Mouse (Mus musculus) liver, postnatal 0 days (tissue): ENCODE measurements at regions not wholly inside any gene's neighbourhood (a gene's known extent, or its start where the extent isn't known, plus 50 kb on each side); places are given as distances from the start of the nearest gene placed in this dataset.

Experiments
- ATAC-seq: fragments of 200-750 bp; cut with Nextera tagmentation; 2 replicates; pipeline ENCODE4 v1.8.0; 2017; ENCODE audit warnings: mild to moderate bottlenecking, moderate library complexity
- DNase-seq: peaks from one replicate; pipeline ENCODE4 v3.0.0-alpha.2; 2016
- H3K27ac ChIP-seq: fragments of 300-500 bp; sonication (generic); 2 replicates; pipeline ENCODE4 v1.5.1; 2014; ENCODE audit warnings: antibody characterized with exemption, moderate library complexity, mild to moderate bottlenecking, low read depth
- H3K27me3 ChIP-seq: fragments of 300-500 bp; sonication (generic); 2 replicates; pipeline ENCODE4 v1.6.1; 2014; ENCODE audit warnings: low read length, control low read depth, mixed read lengths; ENCODE audit not compliant: insufficient read depth
- H3K36me3 ChIP-seq: fragments of 300-500 bp; sonication (generic); replicated peaks from 2 replicates; pipeline ENCODE4 v1.6.1; 2014; ENCODE audit warnings: mild to moderate bottlenecking, control low read depth, low read length, moderate library complexity, mixed read lengths; ENCODE audit not compliant: insufficient read depth
- H3K4me1 ChIP-seq: fragments of 300-500 bp; sonication (generic); 2 replicates; pipeline ENCODE4 v1.6.1; 2014; ENCODE audit warnings: antibody characterized with exemption, mild to moderate bottlenecking, control low read depth; ENCODE audit not compliant: insufficient read depth
- H3K4me2 ChIP-seq: fragments of 300-500 bp; sonication (generic); 2 replicates; pipeline ENCODE4 v1.6.1; 2014; ENCODE audit warnings: low read depth, mild to moderate bottlenecking, low read length, moderate library complexity, mixed read lengths
- H3K4me3 ChIP-seq: fragments of 300-500 bp; sonication (generic); 2 replicates; pipeline ENCODE4 v1.5.1; 2014; ENCODE audit warnings: low read depth, low read length
- H3K9ac ChIP-seq: fragments of 300-500 bp; sonication (generic); replicated peaks from 2 replicates; pipeline ENCODE4 v1.6.1; 2014; ENCODE audit warnings: mild to moderate bottlenecking, moderate library complexity
- H3K9me3 ChIP-seq: fragments of 300-500 bp; sonication (generic); 2 replicates; pipeline ENCODE4 v1.6.1; 2016; ENCODE audit warnings: mild to moderate bottlenecking, control low read depth, low read length, mixed read lengths
- CTCF ChIP-seq: sonication (generic); IDR thresholded peaks from 2 replicates; pipeline ENCODE4 v1.5.1; 2016; ENCODE audit warnings: antibody characterized with exemption, low read depth
- EP300 ChIP-seq: IDR thresholded peaks from 2 replicates; pipeline ENCODE4 v1.6.1; 2016; ENCODE audit warnings: antibody characterized with exemption, low read depth, mild to moderate bottlenecking
- WGBS: fragments of 180-500 bp; shearing (Covaris S2); extraction: QIAGEN DNeasy Blood & Tissue Kit; methylation state at CpG from one replicate; pipeline ENCODE4 v1.1.7; 2014; ENCODE audit not compliant: insufficient replicate concordance; 5-methylcytosine and 5-hydroxymethylcytosine counted together

DNA sequence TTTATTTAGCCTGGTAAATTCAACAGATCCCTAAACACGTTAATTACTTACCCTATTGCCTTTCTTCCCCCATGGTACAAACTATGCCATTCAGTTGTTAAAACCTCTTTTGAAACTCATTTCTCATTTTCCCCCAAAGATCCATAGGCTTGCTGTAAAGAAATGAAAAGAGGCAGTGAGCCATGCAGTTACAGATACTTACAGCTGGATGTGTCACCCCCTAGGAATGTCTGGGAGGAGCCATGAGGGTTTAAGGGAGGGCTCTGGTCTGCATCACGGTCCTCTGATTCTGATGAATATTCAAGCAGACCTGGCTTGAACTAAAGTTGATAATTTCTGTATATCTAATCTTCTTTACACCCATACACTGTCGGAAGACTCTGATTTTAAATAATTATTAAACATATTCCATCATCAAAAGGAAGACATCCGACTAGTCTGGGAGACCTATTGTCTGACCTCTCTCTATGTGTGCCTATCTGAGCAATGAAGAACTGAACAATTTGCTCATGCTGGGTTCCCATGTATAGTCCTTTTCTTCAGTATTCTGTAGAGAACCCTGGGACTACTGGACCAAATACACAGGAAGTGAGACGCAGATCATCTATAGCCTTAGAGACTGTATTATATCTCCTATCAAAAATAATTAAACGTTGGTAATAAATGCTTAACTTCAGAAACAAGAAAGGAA lies 484.7 kb upstream of the Nectin3 start:
- H3K9me3 ChIP-seq: no peaks in the 10 kb centered on the region
- no peak for ATAC-seq
- H3K4me1 ChIP-seq: no peaks in the 10 kb centered on the region
- WGBS: 61% methylated on average over 6 of the region's 6 CpGs
- no peaks in the 10 kb centered on the region for H3K36me3 ChIP-seq
- H3K9ac ChIP-seq: no peak overlapping the region
- H3K27ac ChIP-seq: no peak overlapping the region
- DNase-seq: no peak
- no peak overlapping the region for H3K4me3 ChIP-seq
- H3K4me2 ChIP-seq: no peak overlapping the region
- no peaks in the 10 kb centered on the region for H3K27me3 ChIP-seq
- no peak for TF ChIP-seq EP300
- TF ChIP-seq CTCF: no peak

DNA sequence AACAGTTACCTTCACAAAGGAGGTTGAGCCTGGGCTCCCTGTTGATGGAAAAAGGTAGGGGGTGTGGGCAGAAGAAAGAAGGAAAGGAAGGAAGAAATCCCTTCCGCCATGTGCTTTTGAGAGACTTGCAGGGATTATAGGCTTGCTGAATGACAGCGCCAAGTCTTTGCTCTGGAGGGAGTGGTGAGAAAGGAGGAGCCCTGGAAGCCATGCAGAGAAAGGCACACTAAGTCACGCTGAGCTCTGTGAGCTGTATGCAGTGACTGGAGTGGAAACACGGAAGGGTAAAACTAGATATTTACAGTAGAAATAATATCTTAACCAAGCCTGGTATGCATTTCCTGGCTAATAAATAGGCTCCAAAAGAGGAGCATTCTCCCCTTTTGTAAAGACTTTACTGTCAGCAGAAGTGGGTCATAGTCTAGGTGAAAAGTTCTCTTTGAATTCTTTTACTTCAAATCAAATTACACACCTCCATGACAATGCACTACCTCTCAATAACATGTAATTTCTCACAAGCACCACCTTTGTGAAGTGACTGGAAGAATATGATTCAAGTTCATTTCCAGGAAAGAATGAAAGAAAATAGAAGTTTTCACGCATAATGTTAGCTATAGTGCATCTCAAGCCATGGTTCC lies 484.1 kb upstream of the Nectin3 start:
- Histone ChIP-seq H3K27me3 (no peaks in the 10 kb centered on the region), H3K4me2 (no peak overlapping the region), H3K27ac (no peak overlapping the region), H3K9ac (no peak overlapping the region), H3K9me3 (no peaks in the 10 kb centered on the region), H3K4me3 (no peak overlapping the region), H3K4me1 (no peaks in the 10 kb centered on the region), H3K36me3 (no peaks in the 10 kb centered on the region)
- DNase-seq: no peak
- WGBS: 66% methylated on average over 5 of the region's 5 CpGs
- ATAC-seq: no peak
- TF ChIP-seq EP300 (no peak), CTCF (no peak)

DNA sequence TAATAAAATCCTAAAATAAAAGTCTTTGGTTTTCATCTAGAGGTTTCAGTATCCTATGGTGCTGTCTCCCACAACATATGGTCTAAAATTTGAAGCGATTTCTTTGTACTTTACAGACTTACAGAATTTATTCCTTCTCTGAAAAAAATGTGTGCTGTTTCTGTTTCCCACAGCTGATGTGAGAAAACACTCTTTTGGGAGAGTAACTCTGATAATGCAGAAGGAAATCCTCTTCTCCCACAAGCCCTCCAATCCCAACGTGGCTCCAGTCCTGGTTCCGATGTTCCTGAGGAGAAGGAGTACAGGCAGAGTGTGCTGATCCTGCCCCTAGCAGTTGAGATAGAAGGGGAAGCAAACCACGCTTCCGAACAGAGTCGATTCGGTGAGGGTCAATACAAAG lies 467.4 kb upstream of the Nectin3 start:
- Histone ChIP-seq H3K27ac (no peak overlapping the region), H3K27me3 (no peaks in the 10 kb centered on the region), H3K36me3 (no peaks in the 10 kb centered on the region), H3K4me2 (no peak overlapping the region), H3K4me1 (no peaks in the 10 kb centered on the region), H3K9me3 (no peaks in the 10 kb centered on the region; the same call in 1 of the 2 replicates), H3K9ac (no peak overlapping the region), H3K4me3 (no peak overlapping the region)
- TF ChIP-seq CTCF: no peak
- no peak for TF ChIP-seq EP300
- no peak for ATAC-seq
- WGBS: 83% methylated on average over 7 of the region's 7 CpGs
- DNase-seq: no peak

DNA sequence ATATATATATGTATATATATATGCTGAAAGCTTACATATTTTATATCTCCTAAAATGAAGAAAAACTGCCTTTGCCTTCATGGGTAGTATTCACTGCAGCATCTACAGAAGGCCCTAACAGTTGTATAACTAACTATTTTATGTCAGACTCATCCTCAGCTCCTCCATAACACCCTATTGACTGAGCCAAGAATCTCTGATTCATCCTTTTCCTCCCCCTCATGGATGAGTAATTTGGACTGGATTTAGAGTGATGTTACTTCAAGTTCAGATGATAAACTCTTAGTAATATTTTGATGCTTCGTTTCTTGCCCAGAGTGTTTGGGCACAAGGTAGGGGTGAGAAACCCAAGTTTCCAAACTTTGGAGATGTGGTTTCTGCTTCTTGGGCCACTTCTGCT lies 458.7 kb upstream of the Nectin3 start:
- ATAC-seq (no peak), DNase-seq (no peak)
- H3K9ac ChIP-seq: no peak overlapping the region
- H3K9me3 ChIP-seq: no peaks in the 10 kb centered on the region
- H3K27me3 ChIP-seq: no peaks in the 10 kb centered on the region
- no peaks in the 10 kb centered on the region for H3K36me3 ChIP-seq
- TF ChIP-seq CTCF: no peak
- no peak overlapping the region for H3K4me2 ChIP-seq
- 61% methylated on average over 1 of the region's 1 CpGs for WGBS
- no peak overlapping the region for H3K4me3 ChIP-seq
- no peak overlapping the region for H3K27ac ChIP-seq
- H3K4me1 ChIP-seq: no peaks in the 10 kb centered on the region

DNA sequence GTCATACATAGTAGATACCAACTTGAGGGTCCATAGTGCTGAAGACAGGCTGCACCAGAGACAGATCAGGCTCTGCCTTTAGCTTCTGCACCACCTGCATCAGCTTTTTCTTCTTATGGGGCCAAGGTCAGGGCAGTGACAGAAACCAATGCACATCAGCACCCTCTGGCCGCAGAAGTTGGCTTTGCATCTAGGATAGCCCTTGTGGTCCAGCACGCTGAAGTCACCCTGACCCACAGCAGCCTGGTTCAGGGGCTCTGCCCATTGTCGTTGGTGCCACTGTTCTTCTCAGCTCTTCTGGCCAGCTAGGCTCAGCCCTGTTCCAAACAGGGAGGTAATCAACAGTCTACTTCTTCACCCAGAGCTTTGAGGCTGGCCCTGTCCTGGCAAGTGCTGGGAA lies 427.7 kb upstream of the Nectin3 start:
- no peaks in the 10 kb centered on the region for H3K9me3 ChIP-seq
- H3K36me3 ChIP-seq: no peaks in the 10 kb centered on the region
- ATAC-seq (no peak), DNase-seq (peak; percentile 20)
- H3K27ac ChIP-seq: no peak overlapping the region
- H3K27me3 ChIP-seq: no peaks in the 10 kb centered on the region
- no peaks in the 10 kb centered on the region for H3K4me1 ChIP-seq
- H3K4me3 ChIP-seq: no peak overlapping the region
- H3K9ac ChIP-seq: no peak overlapping the region
- WGBS: 52% methylated on average over 3 of the region's 3 CpGs
- H3K4me2 ChIP-seq: no peak overlapping the region
- TF ChIP-seq CTCF: peak; percentile 39
- TF ChIP-seq EP300: no peak

DNA sequence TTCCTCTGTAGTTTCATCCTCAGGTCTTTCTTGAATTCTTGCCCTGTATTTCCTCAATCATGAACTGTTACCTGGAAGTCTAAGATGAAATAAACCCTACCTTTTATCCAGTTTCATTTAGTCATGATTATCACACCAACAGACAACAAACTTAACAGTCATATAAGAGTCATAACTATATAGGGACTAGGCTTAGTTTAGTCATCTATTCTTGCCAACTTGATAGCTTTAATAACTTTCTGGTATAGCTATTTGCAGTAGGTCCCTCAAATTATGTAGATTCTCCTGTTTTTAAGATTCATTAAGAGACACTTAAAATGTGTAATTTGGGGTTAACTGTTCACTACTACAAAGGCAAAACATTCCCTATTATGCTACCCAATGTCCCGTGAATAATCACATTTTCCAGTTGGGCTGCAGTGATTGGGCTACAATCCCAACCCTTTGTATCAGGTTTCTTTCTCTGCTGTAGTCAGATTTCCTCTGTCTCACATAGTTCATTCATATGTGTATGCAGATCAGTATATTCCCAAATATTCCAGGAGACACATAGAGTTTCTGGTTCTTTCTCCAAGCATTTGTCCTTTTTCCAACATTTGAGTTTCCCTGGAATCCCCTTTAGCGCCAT lies 396.4 kb upstream of the Nectin3 start:
- no peak for DNase-seq
- 75% methylated on average over 2 of the region's 2 CpGs for WGBS

More for the DNA sequence above, 396.4 kb upstream of the Nectin3 start:
- Histone ChIP-seq H3K4me1 (no peaks in the 10 kb centered on the region), H3K9me3 (no peaks in the 10 kb centered on the region), H3K36me3 (no peaks in the 10 kb centered on the region), H3K9ac (no peak overlapping the region), H3K4me3 (no peak overlapping the region), H3K27ac (no peak overlapping the region), H3K4me2 (no peak overlapping the region), H3K27me3 (no peaks in the 10 kb centered on the region)
- no peak for ATAC-seq
- no peak for TF ChIP-seq CTCF
- TF ChIP-seq EP300: no peak
